Mouse (Mus musculus): ENCODE measurements around the gene Rapgef4.

- TF ChIP-seq CHD2 (IDR thresholded peaks at IDR 0.05; ENCODE audit: low read depth, low read length) (no peak), HCFC1 (IDR thresholded peaks at IDR 0.05; ENCODE audit: borderline replicate concordance, insufficient read depth, low read length) (no peak), MAFK (IDR thresholded peaks at IDR 0.05; ENCODE audit: insufficient read depth, low read depth, low read length) (no peak), ZNF384 (IDR thresholded peaks at IDR 0.05; ENCODE audit: low read depth, low read length) (no peak), ZC3H11A (IDR thresholded peaks at IDR 0.05; ENCODE audit: borderline replicate concordance, low read depth, low read length) (no peak)
These were observed 196.4 kb downstream of the Rapgef4 start for GRCm38 (mm10) chr2:72177214-72178023.

Measured in ES-E14 (cell line).